Mouse (Mus musculus) adrenal gland, postnatal 14 days (tissue): Measurements from ENCODE around the gene Arl5a. TPM values are rescaled to one million over a fixed set of nuclear protein-coding genes. Genes with fewer than 3 reads are reported as not detected.

Experiments used
- DNase-seq: peaks from one replicate; pipeline ENCODE4 v3.0.0; 2021; ENCODE audit warnings: mixed read lengths
- total RNA-seq: library from RNA; stranded (reverse); gene quantifications from 2 replicates; pipeline ENCODE4 v1.2.3, GENCODE M21; 2021

Gene Arl5a
- total RNA-seq, 1 experiment from 2014 or later, result 49.6 TPM

DNA sequence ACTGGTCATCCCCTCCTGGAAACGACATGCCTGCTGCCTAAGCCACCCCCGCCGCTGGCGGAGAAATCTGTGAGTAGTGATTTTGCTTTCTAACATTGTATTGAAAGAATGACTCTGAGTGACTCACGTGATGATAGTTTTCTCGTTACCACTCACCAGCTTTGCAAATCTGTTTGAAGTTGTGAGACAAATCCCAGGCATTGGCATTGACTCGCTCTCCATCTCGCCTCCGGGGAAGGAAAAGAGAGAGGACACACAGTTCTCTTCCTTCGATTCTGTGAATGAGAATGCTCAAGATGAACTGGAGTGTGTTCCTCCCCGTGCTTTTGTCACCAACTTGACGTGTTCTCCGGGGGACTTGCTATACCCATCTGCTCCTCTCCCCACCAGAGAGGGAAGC, 57.5 kb downstream of the Arl5a start:
- DNase-seq, result no peak

GRCm38 (mm10) chr2:52361086-52361485, 63.6 kb downstream of the Arl5a start:
- DNase-seq, result no peak

DNA sequence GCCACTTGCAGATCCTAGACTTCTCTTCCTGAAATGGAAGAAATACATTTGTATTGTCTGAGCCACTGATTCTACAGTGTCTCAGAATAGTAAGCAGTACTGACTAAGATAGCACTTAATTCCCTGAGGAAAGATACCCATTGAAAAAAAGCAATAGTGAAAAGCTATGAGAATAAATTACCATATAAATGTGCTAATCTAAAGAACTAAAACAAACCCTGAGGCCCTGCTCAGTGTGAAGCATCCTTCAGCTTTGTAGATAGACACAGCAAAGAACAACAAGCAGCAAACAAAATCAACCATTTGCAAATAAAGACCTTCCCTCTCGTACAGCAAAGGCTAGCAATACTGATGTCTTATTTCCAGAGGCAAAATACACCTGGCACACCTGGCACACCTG, 65.0 kb downstream of the Arl5a start:
- no peak for DNase-seq

GRCm38 (mm10) chr2:52358156-52358555, 66.5 kb downstream of the Arl5a start:
- no peak for DNase-seq

GRCm38 (mm10) chr2:52351029-52351428, 73.7 kb downstream of the Arl5a start:
- no peak for DNase-seq

Other genes with a start within 250 kb of the Arl5a start
- gene Neb, start 46.4 kb downstream of the Arl5a start, total RNA-seq, result 1.2 and 1.4 TPM in 2 replicates